8 mouse cellular contexts compared by ENCODE assay signal in the genomic region with DNA sequence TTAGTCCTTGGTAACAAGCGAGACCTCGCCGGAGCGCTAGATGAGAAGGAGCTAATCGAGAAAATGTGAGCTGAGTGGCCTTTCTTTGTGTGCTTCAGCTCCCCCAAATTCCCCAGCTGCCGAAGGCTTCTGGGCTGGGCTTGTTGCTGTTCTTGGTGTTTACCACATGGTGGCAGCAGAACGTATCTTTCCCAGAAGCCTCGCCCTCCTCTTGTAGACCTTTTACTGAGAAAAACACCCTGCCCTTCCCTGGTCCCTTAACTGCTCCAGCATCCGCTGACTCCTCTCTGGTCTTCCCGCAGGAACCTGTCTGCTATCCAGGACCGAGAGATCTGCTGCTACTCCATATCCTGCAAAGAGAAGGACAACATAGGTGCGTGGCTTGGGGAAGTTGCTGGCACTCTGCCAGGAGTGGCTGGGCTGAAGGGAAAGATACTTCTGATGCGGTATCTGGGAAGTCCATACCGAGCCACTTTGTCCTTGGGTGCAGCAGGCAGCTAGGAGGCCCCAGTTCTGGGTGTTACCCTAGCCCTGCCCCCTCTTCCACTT. TPM values are rescaled to one million over a fixed set of nuclear protein-coding genes. Genes with fewer than 3 reads are reported as not detected.
DNase-seq lines count a peak whose midpoint lies in the region; ATAC-seq and TF ChIP-seq lines count a peak whose summit lies in the region.

No protein-coding gene starts in this region.

- H3K4me1 ChIP-seq in bone marrow macrophage, adult 2 months (ENCODE audit: control insufficient read depth, insufficient read depth, low read length): peaks cover 13% of the 10 kb centered on the region
- H3K4me1 ChIP-seq in embryonic fibroblast, embryonic 13.5 days (ENCODE audit: control insufficient read depth, insufficient read depth, low read length): peaks cover 11% of the 10 kb centered on the region
- peaks cover 33% of the 10 kb centered on the region for H3K4me1 ChIP-seq in heart, embryonic 10.5 days
- peaks cover 29% of the 10 kb centered on the region for H3K4me1 ChIP-seq in limb, embryonic 13.5 days
- peaks cover 28% of the 10 kb centered on the region for H3K4me1 ChIP-seq in midbrain, embryonic 16.5 days (ENCODE audit: control insufficient read depth, insufficient read depth, low read length)
- no peaks in the 10 kb centered on the region for H3K4me1 ChIP-seq in spleen, adult 2 months (ENCODE audit: control insufficient read depth, insufficient read depth, insufficient read length)

- peaks cover 23% of the 10 kb centered on the region for H3K36me3 ChIP-seq in heart, embryonic 10.5 days
- peaks cover 37% of the 10 kb centered on the region for H3K36me3 ChIP-seq in limb, embryonic 13.5 days
- H3K36me3 ChIP-seq in midbrain, embryonic 16.5 days (ENCODE audit: control insufficient read depth, insufficient read depth, low read length): peaks cover 6% of the 10 kb centered on the region
- peaks cover 25% of the 10 kb centered on the region for H3K36me3 ChIP-seq in spleen, adult 2 months (ENCODE audit: control insufficient read depth, insufficient read depth, low read length)

- peak overlapping the region; percentile 57; the same call in 1 of the 2 replicates for H3K9ac ChIP-seq in limb, embryonic 13.5 days
- H3K9ac ChIP-seq in midbrain, embryonic 16.5 days (ENCODE audit: low read depth, low read length): peak overlapping the region; percentile 63

- peak; percentile 69 for ATAC-seq in limb, embryonic 13.5 days (ENCODE audit: low FRiP score, low read depth)
- peak; percentile 34 for ATAC-seq in midbrain, embryonic 16.5 days

- WGBS in heart, embryonic 10.5 days: 2% methylated on average over 14 of the region's 14 CpGs
- WGBS in limb, embryonic 13.5 days: 2% methylated on average over 14 of the region's 14 CpGs
- 2% methylated on average over 14 of the region's 14 CpGs for whole genome bisulfite sequencing in midbrain, embryonic 16.5 days
- WGBS in spleen, adult 2 months: 16% methylated on average over 14 of the region's 14 CpGs

- H3K9me3 ChIP-seq in heart, embryonic 10.5 days: no peaks in the 10 kb centered on the region
- H3K9me3 ChIP-seq in limb, embryonic 13.5 days: no peaks in the 10 kb centered on the region
- H3K9me3 ChIP-seq in midbrain, embryonic 16.5 days (replicated peaks; ENCODE audit: control insufficient read depth, low read length, poor library complexity, severe bottlenecking): no peaks in the 10 kb centered on the region

- peak; percentile 73 for DNase-seq in CD4-positive helper T cell, adult 2 months (ENCODE audit: low read depth, low spot score)
- peak; percentile 89 for DNase-seq in heart, embryonic 10.5 days (ENCODE audit: low spot score)
- DNase-seq in kidney, adult 9 months: peak; percentile 85
- peak; percentile 42 for DNase-seq in spleen, adult 2 months (ENCODE audit: low read depth in 1 of 2, low spot score in 2 of 2)

- peak; percentile 66 for TF ChIP-seq CTCF in bone marrow macrophage, adult 2 months (IDR thresholded peaks at IDR 0.05; ENCODE audit: low read depth, low read length)
- TF ChIP-seq CTCF in embryonic fibroblast, embryonic 13.5 days (IDR thresholded peaks at IDR 0.05; ENCODE audit: borderline replicate concordance, insufficient read depth, low read length): peak; percentile 26; the same call in 1 of the 2 replicates
- peak; percentile 66; the same call in 1 of the 2 replicates for TF ChIP-seq CTCF in spleen, adult 2 months (IDR thresholded peaks at IDR 0.05; ENCODE audit: extremely low read depth, insufficient read depth, insufficient read length, insufficient replicate concordance)

- peak overlapping the region; percentile 54 for H3K4me2 ChIP-seq in limb, embryonic 13.5 days (replicated peaks)
- peak overlapping the region; percentile 43 for H3K4me2 ChIP-seq in midbrain, embryonic 16.5 days (ENCODE audit: low read length)

- no peak overlapping the region for H3K4me3 ChIP-seq in bone marrow macrophage, adult 2 months (ENCODE audit: insufficient read depth, low read length)
- no peak overlapping the region for H3K4me3 ChIP-seq in embryonic fibroblast, embryonic 13.5 days (ENCODE audit: insufficient read depth, low read length)
- peak overlapping the region; percentile 48 for H3K4me3 ChIP-seq in heart, embryonic 10.5 days
- H3K4me3 ChIP-seq in limb, embryonic 13.5 days: peak overlapping the region; percentile 29
- peak overlapping the region; percentile 16 for H3K4me3 ChIP-seq in midbrain, embryonic 16.5 days (ENCODE audit: low read depth, low read length)
- H3K4me3 ChIP-seq in spleen, adult 2 months (ENCODE audit: extremely low read depth, insufficient read depth, insufficient read length): no peak overlapping the region

- H3K27me3 ChIP-seq in heart, embryonic 10.5 days (ENCODE audit: insufficient read depth, poor library complexity, severe bottlenecking): peaks cover 30% of the 10 kb centered on the region
- no peaks in the 10 kb centered on the region for H3K27me3 ChIP-seq in limb, embryonic 13.5 days
- no peaks in the 10 kb centered on the region for H3K27me3 ChIP-seq in midbrain, embryonic 16.5 days (ENCODE audit: control insufficient read depth, insufficient read depth, low read depth, low read length)
- no peaks in the 10 kb centered on the region for H3K27me3 ChIP-seq in spleen, adult 2 months (ENCODE audit: control insufficient read depth, insufficient read depth, low read length)

- no peak overlapping the region for H3K27ac ChIP-seq in bone marrow macrophage, adult 2 months (ENCODE audit: insufficient read depth, low read depth, low read length)
- H3K27ac ChIP-seq in embryonic fibroblast, embryonic 13.5 days (ENCODE audit: insufficient read depth, low read length): no peak overlapping the region
- H3K27ac ChIP-seq in heart, embryonic 10.5 days: peak overlapping the region; percentile 84
- H3K27ac ChIP-seq in limb, embryonic 13.5 days: peak overlapping the region; percentile 80
- peak overlapping the region; percentile 85 for H3K27ac ChIP-seq in midbrain, embryonic 16.5 days (ENCODE audit: low read length)
- H3K27ac ChIP-seq in spleen, adult 2 months (ENCODE audit: insufficient read depth, low read length): no peak overlapping the region

- no peak for TF ChIP-seq POLR2A in bone marrow macrophage, adult 2 months (IDR thresholded peaks at IDR 0.05; ENCODE audit: borderline replicate concordance, low read depth, low read length)
- TF ChIP-seq POLR2A in embryonic fibroblast, embryonic 13.5 days (IDR thresholded peaks at IDR 0.05; ENCODE audit: low read depth, low read length): no peak
- TF ChIP-seq POLR2A in spleen, adult 2 months (IDR thresholded peaks at IDR 0.05; ENCODE audit: low read depth, low read length): no peak

RNA-seq across cellular contexts. Expression of a gene that starts 7.9 kb away (rescaled TPM):
- polyA plus RNA-seq in bone marrow macrophage, adult 2 months (2012; ENCODE audit: insufficient read depth, insufficient read length, missing spikeins): 204 TPM in 2 replicates
- 115 and 141 TPM in 2 replicates for polyA plus RNA-seq in embryonic fibroblast, embryonic 13.5 days (2011; ENCODE audit: insufficient read length, low read depth, missing spikeins)
- 28.0 and 36.5 TPM in 2 replicates for polyA plus RNA-seq in heart, embryonic 10.5 days (2016; fragmentation: Nextera tagmentation; extraction: Ambion mirVana)
- polyA plus RNA-seq in limb, embryonic 13.5 days (2015; fragmentation: Nextera tagmentation; extraction: Ambion mirVana): 61.8 and 67.1 TPM in 2 replicates
- polyA plus RNA-seq in midbrain, embryonic 16.5 days (2015; fragmentation: Nextera tagmentation; extraction: Ambion mirVana): 390 and 409 TPM in 2 replicates
- polyA plus RNA-seq in spleen, adult 2 months (2012; rRNA removed): 39.9 and 50.9 TPM in 2 replicates

RNA-seq across cellular contexts. Expression of a gene that starts 13.0 kb away (rescaled TPM):
- polyA plus RNA-seq in bone marrow macrophage, adult 2 months (2012; ENCODE audit: insufficient read depth, insufficient read length, missing spikeins): not detected in 2 replicates
- polyA plus RNA-seq in embryonic fibroblast, embryonic 13.5 days (2011; ENCODE audit: insufficient read length, low read depth, missing spikeins): not detected in 2 replicates
- polyA plus RNA-seq in heart, embryonic 10.5 days (2016; fragmentation: Nextera tagmentation; extraction: Ambion mirVana): not detected in 2 replicates
- 0.06 TPM in 1 of 2 replicates, not detected in the other for polyA plus RNA-seq in limb, embryonic 13.5 days (2015; fragmentation: Nextera tagmentation; extraction: Ambion mirVana)
- 1.1 and 2.7 TPM in 2 replicates for polyA plus RNA-seq in midbrain, embryonic 16.5 days (2015; fragmentation: Nextera tagmentation; extraction: Ambion mirVana)
- 0.16 and 0.20 TPM in 2 replicates for polyA plus RNA-seq in spleen, adult 2 months (2012; rRNA removed)

RNA-seq across cellular contexts. Expression of a gene that starts 22.0 kb away (rescaled TPM):
- 42.8 and 49.1 TPM in 2 replicates for polyA plus RNA-seq in bone marrow macrophage, adult 2 months (2012; ENCODE audit: insufficient read depth, insufficient read length, missing spikeins)
- 0.79 and 0.85 TPM in 2 replicates for polyA plus RNA-seq in embryonic fibroblast, embryonic 13.5 days (2011; ENCODE audit: insufficient read length, low read depth, missing spikeins)
- 1.5 and 5.0 TPM in 2 replicates for polyA plus RNA-seq in heart, embryonic 10.5 days (2016; fragmentation: Nextera tagmentation; extraction: Ambion mirVana)
- polyA plus RNA-seq in limb, embryonic 13.5 days (2015; fragmentation: Nextera tagmentation; extraction: Ambion mirVana): 2.3 TPM in 2 replicates
- 0.11 and 0.26 TPM in 2 replicates for polyA plus RNA-seq in midbrain, embryonic 16.5 days (2015; fragmentation: Nextera tagmentation; extraction: Ambion mirVana)
- 33.4 and 39.4 TPM in 2 replicates for polyA plus RNA-seq in spleen, adult 2 months (2012; rRNA removed)

RNA-seq across cellular contexts. Expression of a gene that starts 49.4 kb away (rescaled TPM):
- not detected in 2 replicates for polyA plus RNA-seq in bone marrow macrophage, adult 2 months (2012; ENCODE audit: insufficient read depth, insufficient read length, missing spikeins)
- 2.3 TPM in 2 replicates for polyA plus RNA-seq in embryonic fibroblast, embryonic 13.5 days (2011; ENCODE audit: insufficient read length, low read depth, missing spikeins)
- polyA plus RNA-seq in heart, embryonic 10.5 days (2016; fragmentation: Nextera tagmentation; extraction: Ambion mirVana): 0.49 and 0.64 TPM in 2 replicates
- 2.7 and 2.8 TPM in 2 replicates for polyA plus RNA-seq in limb, embryonic 13.5 days (2015; fragmentation: Nextera tagmentation; extraction: Ambion mirVana)
- 1.1 and 1.2 TPM in 2 replicates for polyA plus RNA-seq in midbrain, embryonic 16.5 days (2015; fragmentation: Nextera tagmentation; extraction: Ambion mirVana)
- polyA plus RNA-seq in spleen, adult 2 months (2012; rRNA removed): 0.21 and 0.47 TPM in 2 replicates

Comparison
In these comparisons a context has a peak if more than half of its experiments do, and no peak if none do; other contexts are left out.
1. H3K27ac ChIP-seq: peak in heart, embryonic 10.5 days (single experiment), limb, embryonic 13.5 days (single experiment) and midbrain, embryonic 16.5 days (single experiment); none in bone marrow macrophage, adult 2 months (single experiment), embryonic fibroblast, embryonic 13.5 days (single experiment) and spleen, adult 2 months (single experiment).
2. H3K4me3 ChIP-seq: peak in heart, embryonic 10.5 days (single experiment), limb, embryonic 13.5 days (single experiment) and midbrain, embryonic 16.5 days (single experiment); none in bone marrow macrophage, adult 2 months (single experiment), embryonic fibroblast, embryonic 13.5 days (single experiment) and spleen, adult 2 months (single experiment).
3. Peak in every context shown above with its lines, with median percentiles within 50 percentile points of each other: DNase-seq and CTCF ChIP-seq.